Comparison of ENCODE assay signal across 9 mouse cellular contexts in the genomic region with DNA sequence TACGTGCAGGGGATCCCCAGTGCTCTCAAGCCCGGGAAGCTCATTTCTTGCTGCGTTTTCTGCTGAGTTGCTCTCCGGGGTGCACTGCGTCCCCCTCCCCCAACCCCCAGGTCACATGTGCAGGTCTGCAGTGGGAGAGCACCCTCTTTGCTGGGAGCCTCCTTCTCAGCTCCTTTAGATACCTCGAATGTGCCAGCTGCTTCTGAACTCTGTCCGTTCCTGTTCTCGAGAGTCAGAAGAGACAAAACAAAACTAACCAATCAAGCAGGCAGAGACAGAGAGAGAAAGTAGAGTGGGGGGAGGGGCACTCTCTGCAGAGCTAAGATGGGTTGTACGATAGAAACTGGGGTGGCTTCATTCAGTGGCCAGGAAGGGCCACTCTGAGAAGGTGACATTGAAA.
DNase-seq lines count a peak whose midpoint lies in the region; ATAC-seq and TF ChIP-seq lines count a peak whose summit lies in the region.
"Had no signal": no experiment of that assay in that cellular context is flagged by ENCODE, and none has a peak within 500 bp of the region (broad histone marks: within the 10 kb centered on the region; RNA-seq: fewer than 3 reads in every experiment).

No protein-coding gene starts in this region.

- WGBS in intestine, embryonic 14.5 days: 7% methylated on average over 9 of the region's 9 CpGs
- WGBS in intestine, postnatal 0 days: 12% methylated on average over 9 of the region's 9 CpGs
- 2% methylated on average over 9 of the region's 9 CpGs for WGBS in forebrain, embryonic 16.5 days
- WGBS in midbrain, embryonic 12.5 days: under 1% methylated on average over 9 of the region's 9 CpGs

- H3K9me3 ChIP-seq in intestine, embryonic 14.5 days (ENCODE audit: control insufficient read depth, low read length): no peaks in the 10 kb centered on the region
- H3K9me3 ChIP-seq in intestine, postnatal 0 days (ENCODE audit: control insufficient read depth): no peaks in the 10 kb centered on the region
- no peaks in the 10 kb centered on the region for H3K9me3 ChIP-seq in E14TG2a.4 (ENCODE audit: low read length)
- no peaks in the 10 kb centered on the region for H3K9me3 ChIP-seq in forebrain, embryonic 16.5 days (ENCODE audit: control insufficient read depth, low read length)
- H3K9me3 ChIP-seq in midbrain, embryonic 12.5 days: no peaks in the 10 kb centered on the region

- H3K27ac ChIP-seq in intestine, embryonic 14.5 days (ENCODE audit: low read depth): no peak overlapping the region
- no peak overlapping the region for H3K27ac ChIP-seq in intestine, postnatal 0 days (ENCODE audit: low read depth, low read length)
- peak overlapping the region; percentile 20; the same call in 1 of the 2 replicates for H3K27ac ChIP-seq in forebrain, embryonic 16.5 days (ENCODE audit: low read length)
- peak overlapping the region; percentile 72 for H3K27ac ChIP-seq in midbrain, embryonic 12.5 days (replicated peaks)
- H3K27ac ChIP-seq: macrophage had no signal

- H3K9ac ChIP-seq in intestine, embryonic 14.5 days (ENCODE audit: low read length): no peak overlapping the region
- no peak overlapping the region for H3K9ac ChIP-seq in intestine, postnatal 0 days (ENCODE audit: low read depth, low read length)
- peak overlapping the region; percentile 67 for H3K9ac ChIP-seq in forebrain, embryonic 16.5 days (replicated peaks; ENCODE audit: low read depth, low read length)
- peak overlapping the region; percentile 52; the same call in 1 of the 2 replicates for H3K9ac ChIP-seq in midbrain, embryonic 12.5 days (replicated peaks)

- TF ChIP-seq CTCF in intestine, postnatal 0 days (IDR thresholded peaks at IDR 0.05; ENCODE audit: low read depth): no peak
- TF ChIP-seq CTCF in E14TG2a.4 (conservative IDR thresholded peaks at IDR 0.05; ENCODE audit: low read length): no peak

- H3K4me2 ChIP-seq in intestine, embryonic 14.5 days (ENCODE audit: low read length): peak overlapping the region; percentile 42; the same call in 1 of the 2 replicates
- H3K4me2 ChIP-seq in intestine, postnatal 0 days (replicated peaks; ENCODE audit: low read depth): no peak overlapping the region; the same call in 1 of the 2 replicates
- peak overlapping the region; percentile 76 for H3K4me2 ChIP-seq in forebrain, embryonic 16.5 days (ENCODE audit: low read length)
- peak overlapping the region; percentile 70 for H3K4me2 ChIP-seq in midbrain, embryonic 12.5 days (replicated peaks)

- DNase-seq in intestine, embryonic 14.5 days (ENCODE audit: low spot score): no peak
- DNase-seq in yolk sac, embryonic 10.5 days (ENCODE audit: low spot score): no peak
- no peak for DNase-seq in ovary, postnatal 10 days (ENCODE audit: low spot score)
- no peak for DNase-seq in cerebellum, postnatal 25 days

- no peak overlapping the region for H3K4me3 ChIP-seq in intestine, embryonic 14.5 days (ENCODE audit: low read depth, low read length)
- H3K4me3 ChIP-seq in intestine, postnatal 0 days (ENCODE audit: low read depth, low read length): no peak overlapping the region
- H3K4me3 ChIP-seq in E14TG2a.4 (replicated peaks; ENCODE audit: low read length): peak overlapping the region; percentile 64; the same call in 1 of the 2 replicates
- peak overlapping the region; percentile 47 for H3K4me3 ChIP-seq in forebrain, embryonic 16.5 days (replicated peaks; ENCODE audit: low read length)
- peak overlapping the region; percentile 44 for H3K4me3 ChIP-seq in midbrain, embryonic 12.5 days

- H3K36me3 ChIP-seq in intestine, embryonic 14.5 days (ENCODE audit: control insufficient read depth, insufficient read depth, low read length): no peaks in the 10 kb centered on the region
- no peaks in the 10 kb centered on the region for H3K36me3 ChIP-seq in intestine, postnatal 0 days (ENCODE audit: control insufficient read depth, insufficient read depth)
- no peaks in the 10 kb centered on the region for H3K36me3 ChIP-seq in E14TG2a.4 (ENCODE audit: insufficient read depth, low read length)
- H3K36me3 ChIP-seq in forebrain, embryonic 16.5 days (ENCODE audit: control insufficient read depth, insufficient read depth): no peaks in the 10 kb centered on the region
- H3K36me3 ChIP-seq in midbrain, embryonic 12.5 days: no peaks in the 10 kb centered on the region

- ATAC-seq in intestine, embryonic 14.5 days (replicated peaks; ENCODE audit: low FRiP score, low TSS enrichment, low read depth): no peak
- no peak for ATAC-seq in intestine, postnatal 0 days
- ATAC-seq in forebrain, embryonic 16.5 days: no peak
- no peak for ATAC-seq in midbrain, embryonic 12.5 days (ENCODE audit: low FRiP score, low read depth)

- peaks cover 21% of the 10 kb centered on the region for H3K27me3 ChIP-seq in intestine, embryonic 14.5 days (replicated peaks; ENCODE audit: control insufficient read depth, insufficient read depth, low read length)
- H3K27me3 ChIP-seq in intestine, postnatal 0 days (replicated peaks; ENCODE audit: control insufficient read depth, insufficient read depth, low read length): peaks cover 26% of the 10 kb centered on the region
- H3K27me3 ChIP-seq in E14TG2a.4 (ENCODE audit: insufficient read depth, low read length): peaks cover 38% of the 10 kb centered on the region
- H3K27me3 ChIP-seq in forebrain, embryonic 16.5 days (replicated peaks; ENCODE audit: control insufficient read depth, insufficient read depth, low read length): no peaks in the 10 kb centered on the region
- peaks cover 46% of the 10 kb centered on the region for H3K27me3 ChIP-seq in midbrain, embryonic 12.5 days

- peaks cover 18% of the 10 kb centered on the region for H3K4me1 ChIP-seq in intestine, embryonic 14.5 days (replicated peaks; ENCODE audit: control insufficient read depth, insufficient read depth, low read length)
- H3K4me1 ChIP-seq in intestine, postnatal 0 days (replicated peaks; ENCODE audit: control insufficient read depth, insufficient read depth, low read length): 0 out of 2 replicates have a peak, but pooled peaks cover 2% of the 10 kb centered on the region
- H3K4me1 ChIP-seq in E14TG2a.4 (replicated peaks; ENCODE audit: low read depth, low read length): peaks cover 64% of the 10 kb centered on the region
- H3K4me1 ChIP-seq in forebrain, embryonic 16.5 days (replicated peaks; ENCODE audit: control insufficient read depth, insufficient read depth, low read length): peaks cover 20% of the 10 kb centered on the region
- peaks cover 32% of the 10 kb centered on the region for H3K4me1 ChIP-seq in midbrain, embryonic 12.5 days

Comparison
In these comparisons a context has a peak if more than half of its experiments do, and no peak if none do; other contexts are left out.
1. H3K27ac ChIP-seq: peak in forebrain, embryonic 16.5 days (single experiment) and midbrain, embryonic 12.5 days (single experiment); none in intestine, embryonic 14.5 days (single experiment) and intestine, postnatal 0 days (single experiment).
2. H3K4me3 ChIP-seq: peak in E14TG2a.4 (single experiment), forebrain, embryonic 16.5 days (single experiment) and midbrain, embryonic 12.5 days (single experiment); none in intestine, embryonic 14.5 days (single experiment) and intestine, postnatal 0 days (single experiment).
3. H3K9ac ChIP-seq: peak in forebrain, embryonic 16.5 days (single experiment) and midbrain, embryonic 12.5 days (single experiment); none in intestine, embryonic 14.5 days (single experiment) and intestine, postnatal 0 days (single experiment).